Mouse (Mus musculus) cerebellum, postnatal 4 days (tissue): ENCODE results near the gene Aass.
"Not testable (repeated sequence)": the region's sequence is repeated elsewhere in the genome, so short reads cannot be mapped to it uniquely, and the experiment has no call there.

Experiments
- DNase-seq, 2 experiments: peaks; one replicate each; pipeline ENCODE4 v3.0.0; 2022; ENCODE audit warnings: low spot score in 2 of 2, mixed read lengths in 1 of 2

Gene Aass

DNA sequence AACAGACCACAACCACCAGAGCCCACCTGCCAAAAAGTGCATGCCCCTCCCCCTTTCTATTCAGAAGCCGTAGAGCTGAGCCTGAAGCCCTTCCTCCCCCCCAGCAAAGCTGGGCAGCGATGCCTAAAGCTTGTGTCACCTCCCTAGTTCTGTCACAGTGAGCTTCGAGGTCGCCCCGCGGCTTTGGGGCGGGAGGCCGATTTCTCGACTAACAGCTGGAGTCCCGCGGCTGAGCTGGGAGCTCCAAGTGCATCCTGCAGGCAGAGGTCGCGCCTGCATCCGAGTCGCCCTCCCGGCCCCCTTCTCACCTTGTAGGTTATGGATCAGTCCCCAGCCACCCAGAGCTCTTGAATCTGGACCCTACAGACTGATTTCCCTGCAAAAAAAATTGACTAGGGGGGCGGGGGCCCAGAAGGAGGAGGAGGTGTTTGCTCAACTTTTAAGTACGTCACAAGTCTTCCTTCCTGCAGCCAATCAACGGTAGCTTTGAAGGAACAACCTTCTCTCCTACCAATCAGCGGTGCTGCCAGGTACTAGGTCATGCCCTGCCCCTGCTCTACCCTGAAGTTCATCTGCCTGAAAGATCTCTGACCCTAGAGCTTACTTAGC lies at the start of gene Aass:
TSS of gene Aass (minus strand) at position 414 of the 609 bp plus-strand sequence.
- peak in 1 of 2 experiments; percentile 4 for DNase-seq

DNA sequence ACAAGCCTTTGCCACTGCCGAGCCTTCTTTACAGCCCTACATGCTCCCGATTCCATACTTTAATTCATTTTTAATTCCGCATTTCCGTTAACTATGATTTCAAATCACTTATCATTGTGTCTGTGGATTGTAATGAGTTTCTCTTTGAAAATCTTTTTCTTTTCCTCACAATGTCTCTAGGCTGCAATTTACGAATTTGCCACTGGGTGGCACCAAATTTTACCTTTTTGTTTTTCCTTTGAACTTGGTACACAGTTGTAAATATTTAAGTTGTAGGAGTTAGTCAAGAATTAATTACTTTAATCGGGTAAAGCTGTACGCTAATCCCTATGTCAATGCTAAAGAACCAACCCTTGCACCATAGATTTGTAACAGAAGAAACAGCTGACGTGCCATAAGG lies 47.3 kb upstream of the Aass start:
- DNase-seq: peak; percentile 26 to 55

DNA sequence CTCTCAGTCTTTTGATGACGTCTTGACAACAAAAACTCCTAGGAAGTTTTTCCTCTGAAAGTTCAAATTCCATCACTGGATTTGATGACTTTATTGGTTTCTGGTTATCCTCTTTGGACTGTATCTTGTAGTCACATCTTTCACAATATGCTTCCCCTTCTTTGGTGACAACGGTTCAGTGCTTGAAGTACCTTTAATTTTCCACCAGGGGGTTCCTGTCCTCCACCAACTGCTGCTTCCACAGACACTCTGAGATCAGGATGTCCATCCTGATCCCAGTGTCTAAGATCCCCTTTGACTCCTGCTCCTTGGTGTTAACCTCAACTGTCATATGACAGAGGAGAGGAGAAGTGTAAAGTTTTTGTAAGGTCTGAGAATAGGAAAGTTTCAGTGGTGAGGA lies 31.0 kb upstream of the Aass start:
- not testable (repeated sequence) for DNase-seq

DNA sequence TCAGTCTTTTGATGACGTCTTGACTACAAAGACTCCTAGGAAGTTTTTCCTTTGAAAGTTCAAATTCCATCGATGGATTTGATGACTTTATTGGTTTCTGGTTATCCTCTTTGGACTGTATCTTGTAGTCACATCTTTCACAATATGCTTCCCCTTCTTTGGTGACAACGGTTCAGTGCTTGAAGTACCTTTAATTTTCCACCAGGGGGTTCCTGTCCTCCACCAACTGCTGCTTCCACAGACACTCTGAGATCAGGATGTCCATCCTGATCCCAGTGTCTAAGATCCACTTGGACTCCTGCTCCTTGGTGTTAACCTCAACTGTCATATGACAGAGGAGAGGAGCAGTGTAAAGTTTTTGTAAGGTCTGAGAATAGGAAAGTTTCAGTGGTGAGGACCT lies 23.6 kb upstream of the Aass start:
- not testable (repeated sequence) for DNase-seq

DNA sequence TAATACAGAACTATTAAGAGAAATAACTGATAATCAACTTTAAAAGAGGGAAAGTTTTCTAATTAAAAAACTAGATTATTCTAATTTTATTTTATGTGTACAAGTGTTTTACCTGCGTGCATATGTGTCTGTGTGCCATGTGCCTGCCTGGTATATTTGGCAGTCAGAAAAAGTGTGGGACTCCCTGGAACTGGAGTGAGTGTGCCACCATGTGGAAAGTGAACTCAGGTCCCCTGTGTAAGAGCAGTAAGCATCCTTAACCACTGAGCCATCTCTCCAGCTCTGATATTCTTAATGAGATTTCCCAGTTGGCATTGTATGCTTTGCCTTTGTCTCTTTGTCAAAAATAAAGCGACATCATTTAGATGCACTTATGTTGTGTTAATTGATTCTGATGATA lies 20.3 kb upstream of the Aass start:
- no peak for DNase-seq

DNA sequence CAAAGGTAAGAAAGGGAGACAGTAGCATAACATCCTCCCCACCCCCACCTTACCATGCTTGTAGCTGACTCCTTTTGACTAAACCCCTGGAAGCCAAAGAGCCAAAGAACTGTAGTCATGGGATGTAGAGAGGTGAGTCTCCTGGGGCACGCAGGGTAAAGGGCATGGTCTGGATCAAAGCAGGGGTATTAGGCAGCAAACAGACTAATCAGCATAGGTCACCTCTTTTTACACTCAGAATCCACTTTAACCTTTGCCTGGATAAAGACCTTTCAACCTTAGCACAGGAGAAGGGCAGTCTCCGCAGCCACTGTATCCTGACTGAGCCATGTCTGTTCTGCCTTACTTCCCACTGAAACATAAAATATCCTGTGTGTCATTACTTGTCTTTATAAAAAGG lies 14.4 kb upstream of the Aass start:
- no peak for DNase-seq

DNA sequence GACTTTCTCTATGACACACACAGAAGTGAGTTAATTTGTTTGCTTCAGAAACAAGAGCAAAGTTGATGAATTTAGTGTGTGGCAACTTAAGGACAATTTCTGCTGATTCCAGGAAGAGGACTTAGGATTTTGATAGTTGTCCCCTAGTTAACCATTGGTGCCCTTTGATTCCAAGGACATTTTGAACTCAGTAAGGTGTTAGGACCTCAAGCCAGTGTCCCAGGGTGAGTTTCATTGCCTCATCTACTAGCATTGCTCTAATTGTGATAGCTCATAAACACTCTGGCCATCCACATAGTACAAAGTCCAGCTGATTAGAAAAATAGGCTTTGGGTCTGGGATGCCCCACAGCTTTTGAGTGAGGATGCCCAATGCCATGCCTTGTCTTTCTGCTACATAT lies 11.2 kb upstream of the Aass start:
- no peak for DNase-seq

DNA sequence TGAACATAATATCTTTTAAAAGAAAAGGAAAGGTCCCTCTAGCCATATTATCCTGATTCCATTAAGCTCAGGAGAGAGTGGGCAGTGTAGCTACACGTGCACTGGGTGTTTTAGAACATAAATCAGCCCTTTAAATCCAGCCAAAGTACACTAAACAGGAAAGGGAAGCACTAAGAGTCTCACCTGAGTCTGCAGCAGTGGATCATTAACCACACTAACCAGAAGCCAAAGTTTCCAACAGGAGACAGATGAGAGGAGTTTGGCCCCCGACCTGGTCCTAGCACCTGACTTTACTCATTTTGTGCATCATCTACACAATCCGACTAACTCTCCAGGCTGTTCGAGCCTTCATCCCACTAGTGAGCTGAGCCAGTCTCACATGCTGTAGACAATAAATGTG lies 1.8 kb downstream of the Aass start:
- no peak for DNase-seq

DNA sequence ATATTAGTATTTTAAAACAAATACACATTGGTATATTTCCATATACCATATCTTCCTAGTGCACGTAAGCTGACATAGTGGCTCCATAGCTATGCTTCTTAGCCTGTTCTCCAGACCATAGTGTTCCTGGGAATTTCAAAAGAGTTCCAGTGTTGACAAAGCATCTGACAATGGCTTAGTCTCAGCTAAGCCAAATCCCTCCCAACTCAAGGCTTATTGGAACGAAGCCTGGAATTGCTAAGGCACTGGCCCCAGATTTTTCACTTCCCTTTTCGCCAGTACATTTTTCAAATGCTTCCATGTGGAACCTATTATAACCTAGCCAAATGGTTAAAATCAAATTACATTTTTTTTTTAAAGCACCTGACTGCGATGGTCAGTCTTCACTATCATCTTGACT lies 3.6 kb downstream of the Aass start:
- no peak for DNase-seq

DNA sequence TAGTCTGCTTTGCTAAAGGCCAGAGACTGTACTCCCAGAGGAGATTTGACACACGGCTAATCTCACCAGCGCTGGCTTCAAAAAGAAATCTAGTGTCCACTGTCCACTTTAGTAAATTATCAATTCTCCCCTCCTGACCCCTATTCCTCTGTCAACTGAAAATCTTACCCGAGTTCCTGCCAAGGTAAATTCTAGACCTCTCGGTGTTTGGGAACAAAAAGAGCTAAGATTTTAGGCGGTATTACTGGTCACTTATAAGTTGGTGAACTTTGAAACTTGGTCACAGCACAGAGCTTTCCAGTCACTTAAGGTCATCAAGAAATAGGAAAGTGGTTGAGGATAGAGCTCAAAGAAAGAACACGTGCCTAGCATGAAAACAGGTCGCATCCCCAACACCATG lies 6.1 kb downstream of the Aass start:
- no peak for DNase-seq

DNA sequence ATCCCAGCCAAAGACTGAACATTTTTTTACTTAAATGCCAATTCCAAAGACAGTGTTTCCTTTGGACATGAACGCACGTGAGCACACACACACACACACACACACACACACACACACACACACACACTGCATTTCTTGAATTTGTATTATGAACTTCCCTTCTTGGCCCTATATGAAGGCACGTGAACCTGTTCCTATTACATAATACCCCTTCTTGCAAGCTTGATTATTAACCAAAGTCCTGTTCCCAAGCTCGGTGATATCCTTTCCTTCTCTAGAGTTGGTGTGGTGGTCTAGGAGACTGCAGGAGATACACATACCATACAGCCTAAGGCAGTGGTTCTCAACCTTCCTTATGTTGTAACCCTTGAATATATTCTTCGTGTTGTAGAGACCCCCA lies 7.0 kb downstream of the Aass start:
- no peak for DNase-seq

DNA sequence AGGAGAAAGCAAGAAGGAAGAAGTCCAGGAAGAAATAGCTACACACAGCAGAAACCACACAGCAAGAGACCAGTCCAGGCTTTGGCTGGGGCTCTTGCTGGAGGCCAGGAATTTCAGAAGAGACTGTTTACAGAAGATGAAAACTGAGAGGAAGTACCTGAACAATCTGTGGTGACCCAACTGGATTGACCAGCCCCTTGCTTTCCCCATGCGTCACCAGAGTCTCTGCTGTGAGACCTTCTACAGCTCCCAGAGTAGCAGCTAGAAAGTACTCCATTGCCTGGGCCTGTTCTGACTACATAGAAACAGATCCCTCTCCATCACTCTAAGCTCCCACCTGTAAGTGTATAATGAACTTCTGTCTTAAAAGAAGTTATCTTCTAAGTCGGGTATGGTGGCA lies 8.0 kb downstream of the Aass start:
- no peak for DNase-seq

DNA sequence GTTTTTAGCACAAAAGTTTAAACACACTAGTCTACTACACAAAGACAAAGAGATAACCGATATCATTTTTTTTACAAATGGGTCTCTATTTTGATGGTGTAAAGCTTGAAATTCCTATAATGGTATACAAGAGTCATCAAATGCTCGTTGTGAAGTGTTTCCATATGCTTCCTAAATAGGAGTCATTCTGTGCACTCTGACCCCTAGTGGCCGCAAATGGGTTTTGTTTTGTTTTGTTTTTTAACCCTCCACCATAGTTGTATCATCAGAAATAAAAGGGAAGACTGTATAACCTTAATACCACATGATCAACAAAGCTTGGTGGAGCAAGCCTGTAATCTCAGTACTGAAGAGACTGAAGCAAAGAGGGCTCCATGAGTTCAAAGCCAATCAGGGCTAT lies 9.9 kb downstream of the Aass start:
- no peak for DNase-seq

DNA sequence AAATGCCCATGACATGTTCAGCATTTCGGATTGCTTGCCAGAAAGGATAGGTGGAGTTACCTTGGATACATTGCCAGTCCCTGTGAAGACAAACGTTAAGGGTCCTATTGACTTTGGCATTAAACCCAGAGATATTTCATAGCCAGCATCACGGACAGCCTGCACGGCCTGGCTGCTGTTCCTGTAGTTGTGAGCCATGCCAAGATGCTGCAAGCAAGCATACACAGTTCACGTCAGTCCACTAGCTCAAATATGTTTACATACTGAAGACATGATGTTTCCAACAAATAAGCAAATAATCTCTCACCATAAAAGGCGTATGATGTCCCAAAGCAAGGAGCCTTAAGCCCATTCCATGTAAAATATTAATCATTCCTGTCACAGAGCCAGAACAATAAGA lies 18.0 kb downstream of the Aass start:
- no peak for DNase-seq

DNA sequence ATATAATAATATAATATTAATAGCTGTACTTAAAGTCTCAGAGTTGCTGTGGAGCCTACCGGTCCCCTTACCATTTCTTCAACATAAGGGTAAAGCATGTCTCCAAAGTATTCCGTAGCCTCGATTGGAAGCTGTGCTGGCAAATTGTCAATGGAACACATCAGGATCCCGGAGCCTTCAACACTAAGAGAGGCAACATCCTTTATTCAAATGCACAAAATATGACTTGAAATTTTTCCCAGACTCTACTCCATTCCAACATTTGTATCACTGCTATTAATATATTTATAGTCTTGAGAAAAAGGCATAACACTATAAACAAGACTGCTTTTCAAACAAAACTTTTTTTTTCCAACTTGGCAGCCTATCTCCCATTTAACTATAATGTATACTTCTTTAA lies 25.7 kb downstream of the Aass start:
- no peak for DNase-seq

DNA sequence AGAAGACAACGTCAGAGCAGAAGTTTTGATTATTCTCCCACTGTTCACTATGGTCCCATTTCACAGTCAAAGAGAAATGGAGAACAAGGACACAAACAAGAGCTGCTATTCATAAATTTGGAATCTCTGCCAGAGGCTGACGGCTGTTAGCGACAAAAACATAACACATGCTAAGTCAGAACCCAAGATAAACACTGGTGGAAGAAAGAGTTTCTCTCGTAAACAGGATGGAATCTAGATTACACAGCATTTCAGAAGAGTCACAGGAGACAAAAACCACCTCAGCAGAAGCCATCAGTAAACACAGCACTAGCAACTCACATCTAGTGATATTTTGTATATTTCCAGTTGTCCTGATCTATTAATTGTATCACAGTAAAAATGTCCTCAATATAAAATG lies 26.4 kb downstream of the Aass start:
- DNase-seq: no peak

DNA sequence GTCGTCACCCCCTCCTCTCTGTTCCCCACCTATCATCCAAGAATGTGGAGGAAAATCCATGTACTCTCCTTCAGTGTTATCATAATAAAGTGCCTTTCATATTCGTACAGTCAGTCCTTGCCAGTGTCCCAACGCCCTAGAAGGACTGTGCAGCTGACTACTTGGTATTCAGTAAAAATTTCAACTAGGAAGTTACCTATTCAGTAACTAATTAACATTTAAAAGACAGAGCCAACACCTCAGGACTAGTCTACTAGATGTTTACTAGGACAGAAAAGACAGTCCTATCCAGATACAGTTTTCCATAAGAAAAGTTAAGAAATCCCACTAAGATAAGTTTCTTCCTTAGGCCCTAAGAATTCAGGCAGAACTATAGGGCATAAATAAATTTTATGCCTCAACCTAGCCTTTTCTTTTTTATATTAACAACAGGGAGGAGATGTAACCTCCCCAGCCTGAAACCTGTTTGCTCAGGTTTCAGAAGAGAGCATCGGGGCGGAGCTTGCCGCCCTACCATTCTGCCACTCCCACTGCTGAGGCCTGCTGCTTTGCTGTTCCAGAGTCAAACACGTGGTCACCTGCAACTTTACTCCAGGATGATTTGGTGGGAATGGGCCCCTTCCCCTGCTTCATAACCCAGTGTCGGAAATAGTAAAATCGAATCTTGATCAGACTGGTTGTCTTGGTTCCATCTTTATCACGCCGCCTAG lies 42.3 kb downstream of the Aass start:
- DNase-seq: not testable (repeated sequence)

DNA sequence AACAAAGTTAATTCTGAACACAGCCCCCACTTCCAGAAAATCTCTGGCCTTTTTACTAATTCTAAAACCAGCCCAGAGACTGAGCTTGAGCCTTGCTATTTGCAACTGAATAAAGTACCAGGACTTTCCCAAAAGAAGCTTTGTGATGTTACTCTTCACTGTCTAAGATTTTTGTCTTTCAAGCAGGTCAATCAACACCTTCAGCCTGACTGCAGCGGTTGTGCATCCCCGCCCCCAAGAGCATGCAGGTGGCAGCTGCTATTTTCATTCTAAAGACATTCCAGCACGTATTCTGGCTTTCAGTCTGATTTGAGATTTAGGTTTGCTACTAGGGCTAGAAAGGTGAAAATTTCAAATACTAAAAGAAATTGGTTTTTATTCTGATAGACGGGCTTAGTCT lies 43.5 kb downstream of the Aass start:
- DNase-seq: not testable (repeated sequence)

DNA sequence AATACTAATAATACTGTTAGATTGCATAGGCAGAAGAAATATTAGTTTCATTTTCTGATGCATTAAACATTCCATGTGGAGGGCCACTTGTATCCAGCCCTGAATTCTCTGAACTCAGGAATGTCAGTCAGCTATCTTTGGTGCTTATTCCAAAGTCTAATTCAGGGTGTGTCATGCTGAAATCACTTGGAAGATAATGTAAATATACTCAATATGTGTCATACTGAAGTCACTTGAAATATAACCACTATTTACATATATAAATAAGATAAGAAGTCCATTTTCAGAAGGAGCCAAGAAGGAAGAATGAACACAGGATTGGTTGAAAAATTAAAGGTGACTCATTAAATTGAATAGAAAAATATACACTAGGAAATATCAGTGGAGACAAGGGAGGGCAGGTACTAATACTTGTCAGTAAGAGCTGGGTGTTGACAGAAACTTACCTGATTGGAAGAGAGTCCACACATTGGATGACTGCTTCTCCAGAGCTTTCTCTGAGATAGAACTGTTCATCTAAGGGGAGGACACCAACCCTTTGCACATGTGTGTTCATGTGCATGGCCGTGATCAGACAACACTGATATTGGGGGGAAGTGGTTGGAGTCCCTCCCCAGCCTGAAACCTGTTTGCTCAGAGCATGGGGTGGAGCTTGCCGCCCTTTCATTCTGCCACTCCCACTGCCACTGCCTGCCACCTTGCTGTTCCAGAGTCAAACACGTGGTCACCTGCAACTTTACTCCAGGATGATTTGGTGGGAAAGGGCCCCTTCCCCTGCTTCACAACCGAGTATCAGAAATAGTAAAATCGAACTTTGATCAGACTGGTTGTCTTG lies 48.0 kb downstream of the Aass start:
- DNase-seq: no peak

DNA sequence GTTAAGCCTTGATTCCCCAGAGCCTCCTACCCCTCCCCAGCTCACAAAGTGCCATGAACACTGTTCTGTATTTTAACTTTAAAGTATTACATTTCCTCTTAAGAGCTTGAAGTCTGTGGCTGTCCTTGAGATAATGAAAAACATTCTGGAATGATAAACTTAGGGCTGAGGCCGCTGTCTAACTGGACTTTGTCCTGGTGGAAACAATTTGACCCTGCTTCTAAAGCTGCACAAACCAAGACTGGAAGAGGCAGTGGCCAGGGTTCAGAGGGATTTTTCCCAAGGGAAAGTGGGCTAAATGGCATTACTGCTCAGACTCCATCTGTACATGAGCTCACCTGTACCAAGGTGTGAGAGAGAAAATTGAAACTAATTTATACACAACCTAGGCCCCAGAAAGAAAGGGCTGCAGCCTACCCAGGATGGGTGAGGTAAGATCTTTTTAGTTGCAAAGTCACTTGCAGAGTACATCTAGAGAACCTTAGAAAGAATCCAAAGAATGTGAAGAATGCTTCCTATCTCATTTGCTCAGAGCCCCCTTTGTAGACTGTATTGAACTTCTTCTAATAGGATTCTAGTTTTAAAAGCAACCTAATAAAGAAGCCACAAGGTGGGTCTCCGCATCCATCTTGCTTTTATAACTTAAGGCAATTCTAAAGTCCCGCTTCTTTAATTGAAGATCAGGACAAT lies 52.6 kb downstream of the Aass start:
- no peak for DNase-seq

DNA sequence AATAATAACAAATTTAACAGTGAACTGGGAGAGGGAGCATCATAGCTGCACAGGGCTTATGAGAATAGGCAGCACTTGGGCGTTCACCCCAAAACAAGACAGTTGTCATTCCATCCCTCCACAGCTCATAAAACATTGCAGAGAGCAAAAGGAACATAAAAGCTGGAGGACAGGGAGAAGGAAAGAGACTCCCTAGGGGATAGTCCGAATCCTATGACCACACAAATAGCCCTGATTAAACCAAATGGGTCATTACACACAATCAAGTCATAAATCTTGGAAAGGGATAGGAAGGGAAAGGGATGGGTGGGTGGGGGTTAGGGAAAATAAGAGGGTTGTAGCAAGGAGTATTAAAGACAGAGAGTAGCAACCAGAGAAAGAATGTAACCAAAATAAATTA lies 54.5 kb downstream of the Aass start:
- no peak for DNase-seq

DNA sequence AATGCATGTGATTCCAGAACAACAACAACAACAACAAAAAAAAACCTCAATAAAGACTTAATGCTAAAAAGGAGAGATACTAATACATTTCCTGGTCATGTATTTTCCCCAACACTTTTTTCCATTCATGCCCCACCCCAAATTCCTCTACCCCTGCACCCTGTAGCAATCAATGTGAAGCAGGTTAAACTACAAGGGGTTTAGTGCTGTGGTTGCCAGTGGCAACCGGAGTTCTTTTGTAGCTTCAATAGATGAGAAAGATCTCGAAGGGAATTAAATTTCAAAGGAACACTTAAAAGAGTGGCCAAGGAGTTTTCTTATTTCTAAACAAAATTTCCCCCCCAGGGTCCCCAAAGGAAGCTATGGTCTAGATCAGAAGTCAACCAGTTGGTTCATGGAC lies 56.7 kb downstream of the Aass start:
- DNase-seq: no peak
